Mouse (Mus musculus) cerebellum, adult 2 months (tissue): Measurements from ENCODE around the gene Mapk12. TPM values are rescaled to one million over a fixed set of nuclear protein-coding genes. Genes with fewer than 3 reads are reported as not detected.

Source experiments
- DNase-seq, 2 experiments: peaks; one replicate each; pipeline ENCODE4 v3.0.0; 2021
- H3K27ac ChIP-seq: fragments of 200-500 bp; 2 replicates; pipeline ENCODE4 v1.5.1; 2012; ENCODE audit warnings: low read length, control low read depth, inconsistent platforms; ENCODE audit not compliant: insufficient read depth
- H3K27me3 ChIP-seq: fragments of 200-500 bp; 2 replicates; pipeline ENCODE4 v1.6.1; 2012; ENCODE audit warnings: inconsistent platforms, mild to moderate bottlenecking, low read length, moderate library complexity; ENCODE audit not compliant: control insufficient read depth, insufficient read depth
- H3K4me1 ChIP-seq: fragments of 200-500 bp; 2 replicates; pipeline ENCODE4 v1.6.1; 2011; ENCODE audit warnings: low read length; ENCODE audit not compliant: control insufficient read depth, insufficient read depth
- H3K4me3 ChIP-seq: fragments of 200-500 bp; replicated peaks from 2 replicates; pipeline ENCODE3; 2011; ENCODE audit warnings: mild to moderate bottlenecking, low read depth, low read length, control low read depth; ENCODE audit not compliant: insufficient read depth
- CTCF ChIP-seq: fragments of 200-500 bp; IDR thresholded peaks from 2 replicates; pipeline ENCODE4 v1.5.1; 2011; ENCODE audit warnings: low read depth, mild to moderate bottlenecking, control low read depth, low read length, moderate library complexity, borderline replicate concordance; ENCODE audit not compliant: insufficient read depth
- POLR2A ChIP-seq: fragments of 200-500 bp; IDR thresholded peaks from 2 replicates; pipeline ENCODE4 v1.6.1; 2011; ENCODE audit warnings: low read length, control low read depth, borderline replicate concordance; ENCODE audit not compliant: insufficient read depth
- WGBS: fragments of 180-500 bp; shearing (Covaris S2); methylation state at CpG from one replicate; pipeline ENCODE4 v1.1.7; 2018; 5-methylcytosine and 5-hydroxymethylcytosine counted together
- polyA plus RNA-seq: library from polyadenylated mRNA; depleted of rRNA; stranded (reverse); fragments of >200 nt; gene quantifications from 2 replicates; pipeline ENCODE4 v1.2.3, GENCODE M21; 2012

Gene Mapk12
- polyA plus RNA-seq, 1 experiment: 112 TPM

- TF ChIP-seq POLR2A: no peak
- no peak for TF ChIP-seq CTCF
- under 1% methylated on average over 26 of the region's 26 CpGs for WGBS
- H3K27ac ChIP-seq: peak overlapping the region; percentile 93
- peak in 1 of 2 experiments; percentile 73 for DNase-seq
- peaks cover 58% of the 10 kb centered on the region for H3K4me1 ChIP-seq
- H3K27me3 ChIP-seq: no peaks in the 10 kb centered on the region
- peak overlapping the region; percentile 81 for H3K4me3 ChIP-seq
Measured at GRCm38 (mm10) chr15:89180081-89180541, 39.6 kb upstream of the Mapk12 start.

GRCm38 (mm10) chr15:89179630-89179964 lies 39.1 kb upstream of the Mapk12 start:
- TF ChIP-seq POLR2A (no peak), CTCF (no peak)
- no peaks in the 10 kb centered on the region for H3K27me3 ChIP-seq
- WGBS: 3% methylated on average over 6 of the region's 6 CpGs
- H3K4me3 ChIP-seq: peak overlapping the region; percentile 81
- peaks cover 58% of the 10 kb centered on the region for H3K4me1 ChIP-seq
- no peak for DNase-seq
- peak overlapping the region; percentile 93 for H3K27ac ChIP-seq

GRCm38 (mm10) chr15:89178954-89179629 lies 38.6 kb upstream of the Mapk12 start:
- H3K4me3 ChIP-seq: peak overlapping the region; percentile 81
- H3K4me1 ChIP-seq: peaks cover 58% of the 10 kb centered on the region
- no peaks in the 10 kb centered on the region for H3K27me3 ChIP-seq
- H3K27ac ChIP-seq: peak overlapping the region; percentile 93
- WGBS: 2% methylated on average over 16 of the region's 16 CpGs
- DNase-seq: peak; percentile 69 to 74
- no peak for TF ChIP-seq POLR2A
- no peak for TF ChIP-seq CTCF

GRCm38 (mm10) chr15:89178260-89178860 lies 37.9 kb upstream of the Mapk12 start:
- TF ChIP-seq POLR2A: no peak; the same call in 1 of the 2 replicates
- no peak for TF ChIP-seq CTCF
- Histone ChIP-seq H3K4me3 (peak overlapping the region; percentile 81), H3K27ac (peak overlapping the region; percentile 93), H3K27me3 (no peaks in the 10 kb centered on the region), H3K4me1 (peaks cover 53% of the 10 kb centered on the region)
- DNase-seq: peak; percentile 90 to 94
- 6% methylated on average over 7 of the region's 7 CpGs for WGBS

GRCm38 (mm10) chr15:89177576-89178259 lies 37.2 kb upstream of the Mapk12 start:
- H3K4me1 ChIP-seq: peaks cover 46% of the 10 kb centered on the region

GRCm38 (mm10) chr15:89177121-89177520 lies 36.6 kb upstream of the Mapk12 start:
- peak overlapping the region; percentile 92 for H3K27ac ChIP-seq
- peak; percentile 82 to 87 for DNase-seq
- no peak overlapping the region for H3K4me3 ChIP-seq
- H3K27me3 ChIP-seq: no peaks in the 10 kb centered on the region
- 2% methylated on average over 5 of the region's 5 CpGs for WGBS
- TF ChIP-seq CTCF (no peak), POLR2A (no peak)
- peaks cover 41% of the 10 kb centered on the region for H3K4me1 ChIP-seq

More at GRCm38 (mm10) chr15:89177576-89178259, 37.2 kb upstream of the Mapk12 start:
- Histone ChIP-seq H3K4me3 (peak overlapping the region; percentile 81), H3K27ac (peak overlapping the region; percentile 93), H3K27me3 (no peaks in the 10 kb centered on the region)
- DNase-seq: no peak
- TF ChIP-seq CTCF (no peak), POLR2A (no peak)
- WGBS: 18% methylated on average over 4 of the region's 4 CpGs

- Histone ChIP-seq H3K4me3 (no peak overlapping the region), H3K4me1 (peaks cover 44% of the 10 kb centered on the region), H3K27me3 (no peaks in the 10 kb centered on the region), H3K27ac (peak overlapping the region; percentile 34)
- TF ChIP-seq CTCF (no peak), POLR2A (no peak)
- peak in 1 of 2 experiments; percentile 29 for DNase-seq
- 40% methylated on average over 13 of the region's 13 CpGs for WGBS
Measured at GRCm38 (mm10) chr15:89175411-89176155, 35.1 kb upstream of the Mapk12 start.

GRCm38 (mm10) chr15:89174889-89175339 lies 34.4 kb upstream of the Mapk12 start:
- TF ChIP-seq CTCF (no peak), POLR2A (no peak)
- Histone ChIP-seq H3K27me3 (no peaks in the 10 kb centered on the region), H3K27ac (0 out of 2 replicates have a peak overlapping the region, but pooled peaks have one; percentile 39), H3K4me1 (peaks cover 50% of the 10 kb centered on the region), H3K4me3 (no peak overlapping the region)
- DNase-seq: peak in 1 of 2 experiments; percentile 53
- WGBS: 29% methylated on average over 11 of the region's 11 CpGs
